Mouse (Mus musculus) intestine, embryonic 16.5 days (tissue): ENCODE measurements around the gene Setd1b. TPM values are rescaled to one million over a fixed set of nuclear protein-coding genes. Genes with fewer than 3 reads are reported as not detected.

Source experiments
- ATAC-seq: fragments of 200-750 bp; cut with Nextera tagmentation; 2 replicates; pipeline ENCODE4 v1.8.0; 2017; ENCODE audit warnings: moderate TSS enrichment, moderate library complexity
- H3K27ac ChIP-seq: fragments of 300-500 bp; sonication (generic); 2 replicates; pipeline ENCODE4 v1.5.1; 2014; ENCODE audit warnings: mild to moderate bottlenecking, low read length
- H3K27me3 ChIP-seq: fragments of 300-500 bp; sonication (generic); replicated peaks from 2 replicates; pipeline ENCODE4 v1.6.1; 2014; ENCODE audit warnings: low read length, control low read depth, mixed read lengths; ENCODE audit not compliant: control insufficient read depth, insufficient read depth
- H3K36me3 ChIP-seq: fragments of 300-500 bp; sonication (generic); 2 replicates; pipeline ENCODE4 v1.6.1; 2014; ENCODE audit warnings: low read length, control low read depth; ENCODE audit not compliant: control insufficient read depth, insufficient read depth
- H3K4me1 ChIP-seq: fragments of 300-500 bp; sonication (generic); 2 replicates; pipeline ENCODE4 v1.6.1; 2014; ENCODE audit warnings: low read length, control low read depth, mixed read lengths; ENCODE audit not compliant: control insufficient read depth, insufficient read depth
- H3K4me2 ChIP-seq: fragments of 300-500 bp; sonication (generic); 2 replicates; pipeline ENCODE4 v1.6.1; 2014; ENCODE audit warnings: low read depth, low read length, control low read depth
- H3K4me3 ChIP-seq: fragments of 300-500 bp; sonication (generic); 2 replicates; pipeline ENCODE4 v1.5.1; 2014; ENCODE audit warnings: mild to moderate bottlenecking, low read length
- H3K9ac ChIP-seq: fragments of 300-500 bp; sonication (generic); 2 replicates; pipeline ENCODE4 v1.6.1; 2014; ENCODE audit warnings: low read depth, low read length
- H3K9me3 ChIP-seq: fragments of 300-500 bp; sonication (generic); 2 replicates; pipeline ENCODE4 v1.6.1; 2016; ENCODE audit warnings: low read length, control low read depth; ENCODE audit not compliant: control insufficient read depth
- WGBS: fragments of 180-500 bp; shearing (Covaris S2); extraction: QIAGEN DNeasy Blood & Tissue Kit; methylation state at CpG from one replicate; pipeline ENCODE4 v1.1.7; 2014; 5-methylcytosine and 5-hydroxymethylcytosine counted together
- polyA plus RNA-seq: library from polyadenylated mRNA; unstranded; fragments of >200 nt; fragmentation: Nextera tagmentation; extraction: Ambion mirVana; gene quantifications from 2 replicates; pipeline ENCODE4 v1.2.1, GENCODE M21; 2015

Gene Setd1b
- polyA plus RNA-seq, 1 experiment from 2014 or later = 6.9 TPM

- H3K27me3 ChIP-seq = no peaks in the 10 kb centered on the region
- peak within 1 kb of the TSS; percentile 51 for H3K4me3 ChIP-seq
- 4% methylated on average over 44 of the region's 44 CpGs for WGBS
- peaks cover 62% of the 10 kb centered on the region for H3K4me1 ChIP-seq
- ATAC-seq = peak; percentile 24
- no peaks in the 10 kb centered on the region for H3K9me3 ChIP-seq
- H3K27ac ChIP-seq = peak within 1 kb of the TSS; percentile 45
- 0 out of 2 replicates have a peak, but pooled peaks cover 4% of the 10 kb centered on the region for H3K36me3 ChIP-seq
- peak within 1 kb of the TSS; percentile 68 for H3K9ac ChIP-seq
- peak within 1 kb of the TSS; percentile 87 for H3K4me2 ChIP-seq
Observed at GRCm38 (mm10) chr5:123132308-123133071, 9.5 kb upstream of the Setd1b start, which contains the start of gene Rhof. Gene Rhof (minus strand): TSS chr5:123132692.

- H3K9ac ChIP-seq = peak overlapping the region; percentile 36; the same call in 1 of the 2 replicates
- peaks cover 68% of the 10 kb centered on the region for H3K4me1 ChIP-seq
- WGBS = 18% methylated on average over 18 of the region's 18 CpGs
- H3K36me3 ChIP-seq = 0 out of 2 replicates have a peak, but pooled peaks cover 4% of the 10 kb centered on the region
- H3K27me3 ChIP-seq = no peaks in the 10 kb centered on the region
- no peak for ATAC-seq
- peak overlapping the region; percentile 45 for H3K27ac ChIP-seq
- no peaks in the 10 kb centered on the region for H3K9me3 ChIP-seq
- H3K4me2 ChIP-seq = peak overlapping the region; percentile 87; the same call in 1 of the 2 replicates
- 0 out of 2 replicates have a peak overlapping the region, but pooled peaks have one; percentile 5 for H3K4me3 ChIP-seq
Observed at GRCm38 (mm10) chr5:123133083-123133783, 8.8 kb upstream of the Setd1b start.

- ATAC-seq = no peak
- H3K9ac ChIP-seq = no peak overlapping the region
- H3K27ac ChIP-seq = peak overlapping the region; percentile 100
- 0 out of 2 replicates have a peak overlapping the region, but pooled peaks have one; percentile 5 for H3K4me3 ChIP-seq
- H3K27me3 ChIP-seq = no peaks in the 10 kb centered on the region
- H3K4me1 ChIP-seq = peaks cover 70% of the 10 kb centered on the region
- WGBS = 24% methylated on average over 7 of the region's 7 CpGs
- no peaks in the 10 kb centered on the region for H3K9me3 ChIP-seq
- H3K36me3 ChIP-seq = 0 out of 2 replicates have a peak, but pooled peaks cover 4% of the 10 kb centered on the region
- H3K4me2 ChIP-seq = no peak overlapping the region
Observed at GRCm38 (mm10) chr5:123133784-123134143, 8.2 kb upstream of the Setd1b start.

- WGBS = 12% methylated on average over 13 of the region's 13 CpGs
- H3K4me1 ChIP-seq = peaks cover 67% of the 10 kb centered on the region
Observed at GRCm38 (mm10) chr5:123134186-123134874, 7.7 kb upstream of the Setd1b start.

DNA sequence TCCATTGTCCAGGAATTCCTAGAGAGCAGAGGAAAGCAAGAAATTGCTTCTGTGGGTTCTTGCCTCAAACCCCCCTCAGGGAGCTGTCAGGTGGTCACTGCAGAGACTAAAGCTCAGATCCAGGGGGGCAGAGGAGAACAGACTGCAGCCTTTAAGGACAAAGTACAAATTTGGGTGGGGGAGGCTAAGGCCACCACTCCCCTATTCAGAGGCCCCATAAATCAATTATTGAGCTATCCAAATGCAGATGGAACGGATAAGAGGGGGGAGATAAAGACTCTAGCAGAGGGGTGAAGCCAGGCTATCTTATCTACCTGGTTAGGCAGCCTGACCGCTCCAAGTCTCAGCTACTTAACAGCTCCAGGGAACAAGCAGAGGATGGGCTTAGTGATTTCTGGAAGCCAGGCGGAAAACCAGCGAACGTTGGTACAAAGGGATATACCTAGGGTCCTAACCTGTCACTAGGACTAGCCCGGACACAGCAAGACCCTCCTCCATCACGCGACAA is 7.1 kb upstream of the Setd1b start:
- no peaks in the 10 kb centered on the region for H3K27me3 ChIP-seq
- no peak for ATAC-seq
- 15% methylated on average over 8 of the region's 8 CpGs for WGBS
- peak overlapping the region; percentile 97 for H3K9ac ChIP-seq
- H3K27ac ChIP-seq = peak overlapping the region; percentile 100
- H3K4me2 ChIP-seq = peak overlapping the region; percentile 96
- peaks cover 67% of the 10 kb centered on the region for H3K4me1 ChIP-seq
- peak overlapping the region; percentile 62 for H3K4me3 ChIP-seq
- H3K36me3 ChIP-seq = 0 out of 2 replicates have a peak, but pooled peaks cover under 1% of the 10 kb centered on the region
- no peaks in the 10 kb centered on the region for H3K9me3 ChIP-seq

More at GRCm38 (mm10) chr5:123134186-123134874, 7.7 kb upstream of the Setd1b start:
- H3K9me3 ChIP-seq = no peaks in the 10 kb centered on the region
- ATAC-seq = no peak
- H3K4me2 ChIP-seq = peak overlapping the region; percentile 96
- peak overlapping the region; percentile 100 for H3K27ac ChIP-seq
- no peaks in the 10 kb centered on the region for H3K27me3 ChIP-seq
- H3K4me3 ChIP-seq = peak overlapping the region; percentile 62
- peak overlapping the region; percentile 97 for H3K9ac ChIP-seq
- 0 out of 2 replicates have a peak, but pooled peaks cover 4% of the 10 kb centered on the region for H3K36me3 ChIP-seq

- no peaks in the 10 kb centered on the region for H3K36me3 ChIP-seq
- ATAC-seq = peak; percentile 61
- H3K27ac ChIP-seq = peak overlapping the region; percentile 100
- H3K4me3 ChIP-seq = peak overlapping the region; percentile 62
- WGBS = 2% methylated on average over 30 of the region's 30 CpGs
- peaks cover 63% of the 10 kb centered on the region for H3K4me1 ChIP-seq
- no peaks in the 10 kb centered on the region for H3K27me3 ChIP-seq
- peak overlapping the region; percentile 97 for H3K9ac ChIP-seq
- H3K4me2 ChIP-seq = peak overlapping the region; percentile 96
- no peaks in the 10 kb centered on the region for H3K9me3 ChIP-seq
Observed at GRCm38 (mm10) chr5:123135471-123136360, 6.3 kb upstream of the Setd1b start.

- no peaks in the 10 kb centered on the region for H3K36me3 ChIP-seq
- peak; percentile 72 for ATAC-seq
- H3K27ac ChIP-seq = peak overlapping the region; percentile 100
- WGBS = 1% methylated on average over 13 of the region's 13 CpGs
- H3K4me3 ChIP-seq = peak overlapping the region; percentile 62
- no peaks in the 10 kb centered on the region for H3K27me3 ChIP-seq
- no peaks in the 10 kb centered on the region for H3K9me3 ChIP-seq
- peak overlapping the region; percentile 97 for H3K9ac ChIP-seq
- H3K4me1 ChIP-seq = peaks cover 60% of the 10 kb centered on the region
- peak overlapping the region; percentile 96 for H3K4me2 ChIP-seq
Observed at GRCm38 (mm10) chr5:123136361-123137043, 5.5 kb upstream of the Setd1b start.
